Mouse (Mus musculus): ENCODE measurements at regions not wholly inside any gene's neighbourhood (a gene's known extent, or its start where the extent isn't known, plus 50 kb on each side); places are given as distances from the start of the nearest gene placed in this dataset.
A peak's percentile ranks its signal among the peaks of the same experiment; 100 is the strongest.
"Not testable (repeated sequence)": the region's sequence is repeated elsewhere in the genome, so short reads cannot be mapped to it uniquely, and the experiment has no call there.

DNA sequence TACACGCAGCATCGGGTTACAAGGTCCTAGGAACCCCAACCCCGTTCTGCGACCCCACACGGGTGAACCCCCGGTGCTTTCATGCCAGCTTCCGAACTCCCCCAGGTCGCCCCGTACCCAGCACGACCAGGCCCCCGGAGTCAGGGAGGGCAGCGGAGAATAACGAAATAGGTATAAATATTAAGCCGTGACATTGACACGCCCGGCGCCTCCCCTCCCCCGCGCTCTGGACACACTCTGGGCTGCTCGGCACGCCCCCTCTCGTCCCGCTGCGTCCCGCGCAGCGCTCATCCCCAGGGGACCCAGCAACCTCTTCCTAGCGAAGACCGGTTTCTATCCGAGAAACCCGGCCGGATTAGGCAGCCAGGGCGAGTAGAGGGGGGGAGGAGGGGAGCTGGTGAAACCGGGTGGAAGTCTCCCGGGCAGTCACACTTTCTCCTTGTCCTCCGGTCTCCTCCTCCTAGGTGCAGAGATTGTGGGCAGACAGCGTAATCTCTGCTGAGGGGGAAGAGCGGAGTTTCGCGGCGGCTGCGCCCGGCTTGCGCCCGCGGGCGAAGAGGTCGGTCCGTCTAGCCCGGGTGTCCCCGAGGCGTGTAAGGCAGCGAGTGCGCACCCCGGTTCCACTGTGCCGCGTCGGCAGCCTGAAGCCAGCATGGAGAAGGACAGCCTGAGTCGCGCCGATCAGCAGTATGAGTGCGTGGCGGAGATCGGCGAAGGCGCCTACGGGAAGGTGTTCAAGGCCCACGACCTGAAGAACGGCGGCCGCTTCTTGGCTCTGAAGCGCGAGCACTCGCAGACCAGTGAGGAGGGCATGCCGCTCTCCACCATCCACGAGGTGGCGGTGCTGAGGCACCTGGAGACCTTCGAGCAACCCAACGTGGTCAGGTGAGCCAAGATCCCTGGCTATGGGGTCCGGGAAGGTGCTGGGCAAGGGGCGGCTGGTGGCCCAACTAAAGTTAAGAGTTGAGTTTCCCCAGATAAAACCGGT is 177.1 kb upstream of the Gdi2 start:
- no peaks in the 10 kb centered on the region for H3K27me3 ChIP-seq (replicated peaks)
- no peaks in the 10 kb centered on the region for H3K4me1 ChIP-seq (ENCODE audit: control insufficient read depth in 1 of 2, insufficient read depth in 2 of 2)
- H3K9ac ChIP-seq (ENCODE audit: insufficient read depth, low read depth), result no peak overlapping the region
- TF ChIP-seq MAZ (IDR thresholded peaks at IDR 0.05; ENCODE audit: low read depth, low read length) (no peak), PAX5 (IDR thresholded peaks at IDR 0.05; ENCODE audit: low read length) (no peak), MXI1 (IDR thresholded peaks at IDR 0.05; ENCODE audit: low read depth, low read length) (no peak), CHD1 (IDR thresholded peaks at IDR 0.05; ENCODE audit: low read depth, low read length) (no peak), KAT2A (IDR thresholded peaks at IDR 0.05; ENCODE audit: insufficient replicate concordance, low read length) (no peak), EP300 (IDR thresholded peaks at IDR 0.05; ENCODE audit: low read length) (no peak)
- in situ Hi-C loops (cut with MboI; ENCODE audit: low pct_ligation_motif_present, low pct_unique_long_range_greater_than_20kb, low sequenced_read_pairs), result no loop called here
- dilution Hi-C loops (cut with MboI; ENCODE audit: extremely low pct_ligation_motif_present, extremely low pct_unique_long_range_greater_than_20kb, low sequenced_read_pairs), result no loop called here
- H3K4me3 ChIP-seq (replicated peaks in 1 of 3; ENCODE audit: low read depth in 2 of 3, low read length in 2 of 3, poor library complexity in 1 of 3), result no peak overlapping the region
- no peaks in the 10 kb centered on the region for H3K79me2 ChIP-seq (replicated peaks; ENCODE audit: control insufficient read depth, extremely low read depth, insufficient read depth, poor library complexity, severe bottlenecking)
- no peak overlapping the region for H3K27ac ChIP-seq (ENCODE audit: insufficient read depth, low read depth)
- no peak overlapping the region for H3K4me2 ChIP-seq (ENCODE audit: insufficient read depth, low read depth, poor library complexity, severe bottlenecking)
- H3K9me3 ChIP-seq (replicated peaks; ENCODE audit: low read length), result peaks cover 14% of the 10 kb centered on the region
- no peaks in the 10 kb centered on the region for H3K36me3 ChIP-seq (replicated peaks in 1 of 2; ENCODE audit: control insufficient read depth in 1 of 2, insufficient read depth in 1 of 2, low read length in 1 of 2)
- DNase-seq (ENCODE audit: extremely low read depth), result no peak

DNA sequence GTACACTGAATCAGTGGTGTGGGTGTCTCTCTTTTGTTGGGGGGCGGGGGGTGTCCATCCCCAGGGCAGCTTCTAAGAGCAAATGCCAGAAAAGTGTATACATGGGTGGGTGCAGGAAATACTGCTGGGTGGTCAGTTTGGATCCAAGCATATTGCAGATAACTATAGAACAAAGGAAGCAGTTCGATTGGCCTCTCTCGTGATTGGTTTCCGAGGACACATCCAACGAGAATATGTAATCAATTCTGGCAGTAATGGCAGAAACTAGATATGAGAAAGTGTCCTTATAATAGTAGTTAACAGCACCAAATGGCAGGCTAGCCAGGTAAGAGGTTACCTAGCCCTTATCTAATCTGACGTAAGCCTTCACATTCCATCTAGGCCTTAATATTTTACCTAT is 165.2 kb upstream of the Gdi2 start:
- TF ChIP-seq RCOR1 (conservative IDR thresholded peaks at IDR 0.05; ENCODE audit: low read depth, low read length) (no peak), SIN3A (IDR thresholded peaks at IDR 0.05; ENCODE audit: low read length) (no peak), ELF1 (IDR thresholded peaks at IDR 0.05; ENCODE audit: low read depth, low read length) (no peak), POLR2A (IDR thresholded peaks at IDR 0.05; ENCODE audit: low read depth, low read length) (no peak), IRF4 (IDR thresholded peaks at IDR 0.05; ENCODE audit: low read depth, low read length) (no peak), MYC (IDR thresholded peaks at IDR 0.05; ENCODE audit: low read depth, low read length) (no peak), GABPA (IDR thresholded peaks at IDR 0.05; ENCODE audit: insufficient replicate concordance, low read depth, low read length) (no peak), E2F4 (IDR thresholded peaks at IDR 0.05; ENCODE audit: insufficient replicate concordance, low read depth, low read length) (no peak), EP300 (IDR thresholded peaks at IDR 0.05; ENCODE audit: low read length) (no peak), UBTF (IDR thresholded peaks at IDR 0.05; ENCODE audit: low read depth, low read length) (no peak), ZNF384 (IDR thresholded peaks at IDR 0.05; ENCODE audit: low read depth, low read length) (no peak), MAFK (IDR thresholded peaks at IDR 0.05; ENCODE audit: insufficient replicate concordance, low read length) (no peak)
- dilution Hi-C loops (cut with MboI; ENCODE audit: extremely low pct_ligation_motif_present, extremely low pct_unique_long_range_greater_than_20kb, low sequenced_read_pairs) (no loop called here), in situ Hi-C loops (cut with MboI; ENCODE audit: low pct_ligation_motif_present, low pct_unique_long_range_greater_than_20kb, low sequenced_read_pairs) (no loop called here)
- H3K4me2 ChIP-seq (ENCODE audit: insufficient read depth, low read depth, poor library complexity, severe bottlenecking), result no peak overlapping the region
- no peaks in the 10 kb centered on the region for H3K4me1 ChIP-seq (ENCODE audit: control insufficient read depth in 1 of 2, insufficient read depth in 2 of 2)
- H3K27ac ChIP-seq (ENCODE audit: insufficient read depth, low read depth), result no peak overlapping the region
- H3K9ac ChIP-seq (ENCODE audit: insufficient read depth, low read depth), result no peak overlapping the region
- no peaks in the 10 kb centered on the region for H3K27me3 ChIP-seq (replicated peaks)
- no peaks in the 10 kb centered on the region for H3K9me3 ChIP-seq (replicated peaks; ENCODE audit: low read length)
- no peaks in the 10 kb centered on the region for H3K79me2 ChIP-seq (replicated peaks; ENCODE audit: control insufficient read depth, extremely low read depth, insufficient read depth, poor library complexity, severe bottlenecking)
- peak; percentile 46 for DNase-seq (ENCODE audit: extremely low read depth)
- H3K4me3 ChIP-seq (replicated peaks in 1 of 3; ENCODE audit: low read depth in 2 of 3, low read length in 2 of 3, poor library complexity in 1 of 3), result no peak overlapping the region
- no peaks in the 10 kb centered on the region for H3K36me3 ChIP-seq (replicated peaks in 1 of 2; ENCODE audit: control insufficient read depth in 1 of 2, insufficient read depth in 1 of 2, low read length in 1 of 2)

DNA sequence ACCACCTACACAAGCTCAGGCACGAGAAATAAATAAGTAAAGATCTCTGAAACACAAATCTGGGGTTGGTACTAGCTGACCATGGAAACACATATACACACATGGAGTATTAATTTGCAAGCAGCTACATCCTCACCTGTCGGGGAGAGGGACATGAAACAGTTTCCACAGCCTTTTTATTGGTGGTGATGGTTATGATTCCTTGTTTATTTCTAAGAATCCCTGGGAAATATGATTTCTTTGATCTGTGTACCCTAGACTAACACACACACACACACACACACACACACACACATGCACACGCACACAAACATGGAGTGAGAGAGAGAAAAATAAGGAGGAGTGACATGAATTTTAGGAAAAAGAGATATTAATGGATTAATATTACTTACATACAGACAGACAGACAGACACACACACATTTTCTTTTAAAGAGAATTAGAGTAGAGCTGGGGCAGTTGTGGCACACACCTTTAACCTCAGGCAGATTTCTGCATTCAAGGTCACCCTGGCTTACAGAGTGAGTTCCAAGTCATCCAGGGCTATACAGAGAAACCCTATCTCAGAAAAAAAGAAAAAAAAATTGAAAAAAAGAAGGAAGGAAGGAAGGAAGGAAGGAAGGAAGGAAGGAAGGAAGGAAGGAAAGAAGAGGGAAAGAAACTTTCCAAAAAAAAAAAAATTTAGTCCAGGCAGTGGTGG is 164.2 kb upstream of the Gdi2 start:
- H3K27me3 ChIP-seq (replicated peaks); H3K9me3 ChIP-seq (replicated peaks; ENCODE audit: low read length); H3K9ac ChIP-seq (ENCODE audit: insufficient read depth, low read depth); H3K36me3 ChIP-seq (replicated peaks in 1 of 2; ENCODE audit: control insufficient read depth in 1 of 2, insufficient read depth in 1 of 2, low read length in 1 of 2); H3K79me2 ChIP-seq (replicated peaks; ENCODE audit: control insufficient read depth, extremely low read depth, insufficient read depth, poor library complexity, severe bottlenecking); H3K27ac ChIP-seq (ENCODE audit: insufficient read depth, low read depth); in situ Hi-C loops (cut with MboI; ENCODE audit: low pct_ligation_motif_present, low pct_unique_long_range_greater_than_20kb, low sequenced_read_pairs); H3K4me3 ChIP-seq (replicated peaks in 1 of 3; ENCODE audit: low read depth in 2 of 3, low read length in 2 of 3, poor library complexity in 1 of 3); H3K4me1 ChIP-seq (ENCODE audit: control insufficient read depth in 1 of 2, insufficient read depth in 2 of 2); dilution Hi-C loops (cut with MboI; ENCODE audit: extremely low pct_ligation_motif_present, extremely low pct_unique_long_range_greater_than_20kb, low sequenced_read_pairs); H3K4me2 ChIP-seq (ENCODE audit: insufficient read depth, low read depth, poor library complexity, severe bottlenecking): not testable (repeated sequence)
- peak; percentile 85 for DNase-seq (ENCODE audit: extremely low read depth)

Measured in CH12.LX (cell line).